Mouse (Mus musculus) MEL (cell line): ENCODE measurements around the gene Fam13c.

Source experiments
- CTCF ChIP-seq, 3 experiments: IDR thresholded peaks in 2 of 3; conservative IDR thresholded peaks in 1 of 3; 2 replicates each; pipeline ENCODE4 v1.5.1; 2011 to 2012; ENCODE audit warnings: low read length in 3 of 3, low read depth in 2 of 3, mild to moderate bottlenecking in 2 of 3, improper control_type of control experiment in 1 of 3, inconsistent platforms in 1 of 3, mixed read lengths in 1 of 3, moderate library complexity in 1 of 3; ENCODE audit not compliant: control insufficient read depth in 1 of 3, insufficient read depth in 1 of 3, poor library complexity in 1 of 3, severe bottlenecking in 1 of 3
- EP300 ChIP-seq, 2 experiments: IDR thresholded peaks; 2 replicates each; pipeline ENCODE4 v1.6.1; 2011; ENCODE audit warnings: improper control_type of control experiment in 2 of 2, low read length in 2 of 2, low read depth in 1 of 2, mild to moderate bottlenecking in 1 of 2
- GATA1 ChIP-seq: IDR thresholded peaks from 2 replicates; pipeline ENCODE4 v1.6.1; 2011; ENCODE audit warnings: low read depth, low read length, improper control_type of control experiment
- MAX ChIP-seq: IDR thresholded peaks from 2 replicates; pipeline ENCODE4 v1.6.1; 2011; ENCODE audit warnings: low read length, improper control_type of control experiment
- MAZ ChIP-seq: IDR thresholded peaks from 2 replicates; pipeline ENCODE4 v1.6.1; 2012; ENCODE audit warnings: low read depth, mild to moderate bottlenecking, inconsistent platforms, low read length, improper control_type of control experiment
- MYB ChIP-seq: IDR thresholded peaks from 2 replicates; pipeline ENCODE4 v1.6.1; 2011; ENCODE audit warnings: mild to moderate bottlenecking, low read depth, low read length, improper control_type of control experiment
- POLR2AphosphoS5 ChIP-seq: IDR thresholded peaks from 2 replicates; pipeline ENCODE4 v1.6.1; 2012; ENCODE audit warnings: low read depth, borderline replicate concordance, mild to moderate bottlenecking, inconsistent platforms, low read length, moderate library complexity, mixed read lengths
- USF1 ChIP-seq: IDR thresholded peaks from 2 replicates; pipeline ENCODE4 v1.6.1; 2014; ENCODE audit warnings: low read depth, mild to moderate bottlenecking, inconsistent platforms, low read length, improper control_type of control experiment, moderate library complexity
- ZMIZ1 ChIP-seq: IDR thresholded peaks from 2 replicates; pipeline ENCODE4 v1.6.1; 2012; ENCODE audit warnings: low read depth, mild to moderate bottlenecking, inconsistent platforms, low read length, improper control_type of control experiment, moderate library complexity

DNA sequence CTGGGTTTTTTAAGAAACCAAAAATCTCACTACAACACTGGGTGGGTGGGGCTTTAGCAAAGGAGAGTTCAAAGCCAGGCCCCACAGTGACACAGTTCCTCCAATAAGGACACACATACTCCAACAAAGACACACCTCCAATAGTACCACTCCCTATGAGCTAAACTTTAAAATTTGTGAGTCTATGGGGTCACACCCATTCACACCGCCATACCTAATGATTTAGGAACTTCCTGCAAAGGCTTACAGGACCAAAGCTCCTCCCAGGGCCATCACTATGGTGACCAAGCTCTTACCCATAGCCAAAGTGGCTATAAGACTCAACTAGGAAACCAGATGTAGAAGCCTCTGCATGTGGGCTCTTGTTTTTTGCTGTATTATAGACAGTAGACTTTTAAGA is 30.6 kb downstream of the Fam13c start:
- no peak for TF ChIP-seq MAZ
- no peak for TF ChIP-seq POLR2AphosphoS5
- no peak for TF ChIP-seq MYB
- TF ChIP-seq CTCF (IDR thresholded peaks at IDR 0.05 in 2 of 3, conservative IDR thresholded peaks at IDR 0.05 in 1 of 3; ENCODE audit: control insufficient read depth in 1 of 3, insufficient read depth in 1 of 3, low read depth in 2 of 3, low read length in 3 of 3, poor library complexity in 1 of 3, severe bottlenecking in 1 of 3), result no peak
- TF ChIP-seq USF1, result no peak
- TF ChIP-seq GATA1, result no peak
- no peak for TF ChIP-seq MAX
- TF ChIP-seq EP300 (IDR thresholded peaks at IDR 0.05; ENCODE audit: low read depth in 1 of 2, low read length in 2 of 2), result no peak
- TF ChIP-seq ZMIZ1, result no peak
